8 mouse cellular contexts compared by ENCODE assay signal in the genomic region with DNA sequence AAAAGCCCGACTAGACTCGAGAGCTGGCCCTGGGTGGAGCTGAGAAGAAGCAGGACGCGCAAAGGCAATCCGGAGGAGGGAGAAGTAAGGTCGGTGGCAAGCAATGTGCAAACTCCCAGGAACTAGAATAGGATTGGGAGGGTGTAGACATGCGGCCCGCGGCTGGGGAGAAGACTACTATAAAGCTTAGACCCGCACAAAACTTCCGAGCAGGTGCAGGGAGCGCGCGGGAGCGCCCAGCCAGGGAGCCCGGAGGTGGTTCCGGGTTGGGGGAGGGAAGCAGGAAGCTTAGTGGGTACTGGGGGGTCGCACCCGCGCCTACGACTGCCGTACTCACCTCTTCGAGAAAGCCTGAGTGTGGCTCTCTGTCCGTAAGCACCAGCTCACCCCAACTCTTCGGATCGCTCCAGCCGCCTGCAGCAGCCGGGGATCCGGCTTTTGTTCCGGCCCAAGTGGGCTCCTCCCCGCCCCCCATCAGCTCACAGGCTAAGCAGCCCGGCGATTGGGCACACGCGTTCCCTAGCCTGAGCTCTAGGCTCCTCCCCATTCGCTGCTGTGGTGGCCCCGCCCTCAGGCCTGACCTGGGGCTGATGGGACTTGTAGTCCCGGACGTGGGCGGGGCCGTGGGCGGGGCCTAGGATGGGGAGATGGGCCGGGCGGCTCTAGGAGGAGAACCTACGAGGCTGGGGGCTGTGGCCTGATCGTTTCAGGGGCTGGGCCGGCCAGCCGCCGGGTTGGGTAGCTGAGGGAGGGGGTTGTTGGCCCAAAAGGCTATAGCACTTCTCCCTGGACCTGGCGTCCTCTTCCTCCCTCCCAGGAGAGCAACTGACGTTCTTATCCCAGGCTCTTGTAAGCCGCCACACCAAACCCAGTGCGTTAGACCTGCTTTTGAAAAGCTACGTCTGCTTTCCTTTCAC. TPM values are rescaled to one million over a fixed set of nuclear protein-coding genes. Genes with fewer than 3 reads are reported as not detected.
DNase-seq lines count a peak whose midpoint lies in the region; ATAC-seq and TF ChIP-seq lines count a peak whose summit lies in the region.

Gene Acly, minus strand, starts transcription at position 543 of the 917 bp plus-strand sequence.

- H3K27me3 ChIP-seq in ES-Bruce4 (ENCODE audit: control insufficient read depth, insufficient read depth, low read length, poor library complexity, severe bottlenecking), result no peaks in the 10 kb centered on the region
- no peaks in the 10 kb centered on the region for H3K27me3 ChIP-seq in forebrain, embryonic 13.5 days
- no peaks in the 10 kb centered on the region for H3K27me3 ChIP-seq in liver, postnatal 0 days (ENCODE audit: insufficient read depth, low read length)
- no peaks in the 10 kb centered on the region for H3K27me3 ChIP-seq in neural tube, embryonic 14.5 days (ENCODE audit: control insufficient read depth, insufficient read depth, low read length)

- TF ChIP-seq POLR2A in ES-Bruce4 (IDR thresholded peaks at IDR 0.05; ENCODE audit: insufficient read depth, low read length), result peak; percentile 98

- peak; percentile 97 for ATAC-seq in cerebellum, adult (ENCODE audit: insufficient number of reproducible peaks, low FRiP score, low TSS enrichment)
- ATAC-seq in forebrain, embryonic 13.5 days, result peak; percentile 99
- ATAC-seq in liver, postnatal 0 days, result peak; percentile 97
- peak; percentile 98 for ATAC-seq in neural tube, embryonic 14.5 days (ENCODE audit: low read depth)

- H3K4me1 ChIP-seq in ES-Bruce4 (ENCODE audit: control insufficient read depth, insufficient read depth, low read length), result peaks cover 4% of the 10 kb centered on the region
- peaks cover 32% of the 10 kb centered on the region for H3K4me1 ChIP-seq in forebrain, embryonic 13.5 days
- peaks cover 37% of the 10 kb centered on the region for H3K4me1 ChIP-seq in liver, postnatal 0 days (ENCODE audit: insufficient read depth)
- H3K4me1 ChIP-seq in neural tube, embryonic 14.5 days (ENCODE audit: control insufficient read depth, insufficient read depth, low read length), result peaks cover 29% of the 10 kb centered on the region

- peak within 1 kb of the TSS; percentile 84 for H3K4me2 ChIP-seq in forebrain, embryonic 13.5 days
- peak within 1 kb of the TSS; percentile 92 for H3K4me2 ChIP-seq in liver, postnatal 0 days (ENCODE audit: low read depth, low read length)
- H3K4me2 ChIP-seq in neural tube, embryonic 14.5 days (ENCODE audit: low read depth, low read length), result peak within 1 kb of the TSS; percentile 91

- under 1% methylated on average over 50 of the region's 54 CpGs for WGBS in forebrain, embryonic 13.5 days
- under 1% methylated on average over 54 of the region's 54 CpGs for WGBS in large intestine, adult 2 months
- WGBS in liver, postnatal 0 days (ENCODE audit: insufficient replicate concordance), result under 1% methylated on average over 51 of the region's 54 CpGs
- 1% methylated on average over 45 of the region's 54 CpGs for WGBS in neural tube, embryonic 14.5 days

- H3K9me3 ChIP-seq in ES-Bruce4 (replicated peaks; ENCODE audit: control insufficient read depth, insufficient read depth, low read length, poor library complexity, severe bottlenecking), result no peaks in the 10 kb centered on the region
- no peaks in the 10 kb centered on the region for H3K9me3 ChIP-seq in forebrain, embryonic 13.5 days (replicated peaks)
- H3K9me3 ChIP-seq in liver, postnatal 0 days (ENCODE audit: low read length), result no peaks in the 10 kb centered on the region
- no peaks in the 10 kb centered on the region for H3K9me3 ChIP-seq in neural tube, embryonic 14.5 days (ENCODE audit: control insufficient read depth, low read length)

- peaks cover 11% of the 10 kb centered on the region for H3K36me3 ChIP-seq in ES-Bruce4 (ENCODE audit: control insufficient read depth, insufficient read depth, low read length, poor library complexity, severe bottlenecking)
- peaks cover 16% of the 10 kb centered on the region for H3K36me3 ChIP-seq in forebrain, embryonic 13.5 days (ENCODE audit: poor library complexity, severe bottlenecking)
- H3K36me3 ChIP-seq in liver, postnatal 0 days (replicated peaks; ENCODE audit: insufficient read depth, low read length), result peaks cover 9% of the 10 kb centered on the region
- peaks cover 8% of the 10 kb centered on the region for H3K36me3 ChIP-seq in neural tube, embryonic 14.5 days (ENCODE audit: control insufficient read depth, insufficient read depth, low read length)

- peak; percentile 98 for DNase-seq in heart, postnatal 10 days
- DNase-seq in large intestine, adult 2 months (ENCODE audit: low read depth, low spot score), result peak; percentile 93
- peak; percentile 99 for DNase-seq in liver, postnatal 0 days
- peak; percentile 100 for DNase-seq in testis, postnatal 10 days (ENCODE audit: low spot score)

- peak within 1 kb of the TSS; percentile 93 for H3K4me3 ChIP-seq in ES-Bruce4 (ENCODE audit: low read depth, low read length)
- H3K4me3 ChIP-seq in forebrain, embryonic 13.5 days, result peak within 1 kb of the TSS; percentile 91
- peak within 1 kb of the TSS; percentile 81 for H3K4me3 ChIP-seq in liver, postnatal 0 days (ENCODE audit: low read depth, low read length)
- peak within 1 kb of the TSS; percentile 84 for H3K4me3 ChIP-seq in neural tube, embryonic 14.5 days (ENCODE audit: low read depth, low read length)

- TF ChIP-seq CTCF in ES-Bruce4 (IDR thresholded peaks at IDR 0.05; ENCODE audit: low read depth, low read length), result no peak
- TF ChIP-seq CTCF in liver, postnatal 0 days (IDR thresholded peaks at IDR 0.05; ENCODE audit: low read depth), result no peak

- H3K27ac ChIP-seq in ES-Bruce4 (ENCODE audit: insufficient read depth, low read length), result peak within 1 kb of the TSS; percentile 87
- peak within 1 kb of the TSS; percentile 93 for H3K27ac ChIP-seq in forebrain, embryonic 13.5 days
- H3K27ac ChIP-seq in liver, postnatal 0 days (ENCODE audit: low read depth), result peak within 1 kb of the TSS; percentile 79
- peak within 1 kb of the TSS; percentile 86 for H3K27ac ChIP-seq in neural tube, embryonic 14.5 days (ENCODE audit: low read depth, low read length)

- TF ChIP-seq EP300 in ES-Bruce4 (IDR thresholded peaks at IDR 0.05; ENCODE audit: insufficient read depth, low read depth, low read length), result no peak
- no peak for TF ChIP-seq EP300 in liver, postnatal 0 days (IDR thresholded peaks at IDR 0.05; ENCODE audit: low read depth)

- H3K9ac ChIP-seq in ES-Bruce4 (ENCODE audit: low read depth, poor library complexity, severe bottlenecking), result peak within 1 kb of the TSS; percentile 94
- peak within 1 kb of the TSS; percentile 88 for H3K9ac ChIP-seq in forebrain, embryonic 13.5 days
- H3K9ac ChIP-seq in liver, postnatal 0 days (replicated peaks), result peak within 1 kb of the TSS; percentile 80
- peak within 1 kb of the TSS; percentile 75 for H3K9ac ChIP-seq in neural tube, embryonic 14.5 days (replicated peaks; ENCODE audit: low read depth, low read length)

- intact Hi-C loops in heart, postnatal 10 days (cut with DNase I), result no loop called here

RNA-seq across cellular contexts. Expression of gene Acly, which starts in this region (rescaled TPM):
- 225 and 232 TPM in 2 replicates for polyA plus RNA-seq in ES-Bruce4 (2011; ENCODE audit: insufficient read depth, insufficient read length, low read depth, missing spikeins)
- 251 and 271 TPM in 2 replicates for polyA plus RNA-seq in forebrain, embryonic 13.5 days (2015; fragmentation: Nextera tagmentation; extraction: Ambion mirVana)
- total RNA-seq in heart, postnatal 10 days (2021), result 10 to 100 TPM; 47.8 to 51.1 TPM
- 43.0 and 70.5 TPM in 2 replicates for polyA plus RNA-seq in large intestine, adult 2 months (2012; rRNA removed)
- 24.4 and 29.8 TPM in 2 replicates for polyA plus RNA-seq in liver, postnatal 0 days (2015; fragmentation: Nextera tagmentation; extraction: Ambion mirVana)
- polyA plus RNA-seq in neural tube, embryonic 14.5 days (2014; fragmentation: Nextera tagmentation; extraction: Ambion mirVana), result 191 and 250 TPM in 2 replicates

Comparison
In these comparisons a context has a peak if more than half of its experiments do, and no peak if none do; other contexts are left out.
1. Peak in every context shown above with its lines: DNase-seq, ATAC-seq, H3K4me3 ChIP-seq and H3K27ac ChIP-seq.